Mouse (Mus musculus) lung, embryonic 14.5 days (tissue): ENCODE measurements around the gene Ift22. TPM values are rescaled to one million over a fixed set of nuclear protein-coding genes. Genes with fewer than 3 reads are reported as not detected.

Experiments
- ATAC-seq: fragments of 200-750 bp; cut with Nextera tagmentation; 2 replicates; pipeline ENCODE4 v1.8.0; 2017; ENCODE audit warnings: mild to moderate bottlenecking, moderate TSS enrichment, moderate library complexity; ENCODE audit not compliant: insufficient read depth
- DNase-seq: peaks from one replicate; pipeline ENCODE4 v3.0.0-alpha.2; 2015
- H3K27ac ChIP-seq: fragments of 300-500 bp; sonication (generic); 2 replicates; pipeline ENCODE4 v1.5.1; 2014; ENCODE audit warnings: low read depth, mild to moderate bottlenecking, moderate library complexity
- H3K27me3 ChIP-seq: fragments of 300-500 bp; sonication (generic); 2 replicates; pipeline ENCODE4 v1.6.1; 2014; ENCODE audit warnings: low read length, control low read depth; ENCODE audit not compliant: insufficient read depth
- H3K36me3 ChIP-seq: fragments of 300-500 bp; sonication (generic); 2 replicates; pipeline ENCODE4 v1.6.1; 2014; ENCODE audit warnings: control low read depth; ENCODE audit not compliant: insufficient read depth
- H3K4me1 ChIP-seq: fragments of 300-500 bp; sonication (generic); 2 replicates; pipeline ENCODE4 v1.6.1; 2014; ENCODE audit warnings: antibody characterized with exemption, control low read depth; ENCODE audit not compliant: insufficient read depth
- H3K4me2 ChIP-seq: fragments of 300-500 bp; sonication (generic); 2 replicates; pipeline ENCODE4 v1.6.1; 2014; ENCODE audit warnings: mild to moderate bottlenecking
- H3K4me3 ChIP-seq: fragments of 300-500 bp; sonication (generic); 2 replicates; pipeline ENCODE4 v1.5.1; 2014; ENCODE audit warnings: low read depth, low read length
- H3K9ac ChIP-seq: fragments of 300-500 bp; sonication (generic); 2 replicates; pipeline ENCODE4 v1.6.1; 2014
- H3K9me3 ChIP-seq: fragments of 300-500 bp; sonication (generic); 2 replicates; pipeline ENCODE4 v1.6.1; 2016; ENCODE audit warnings: low read depth, low read length, control low read depth
- CTCF ChIP-seq: IDR thresholded peaks from 2 replicates; pipeline ENCODE4 v1.5.1; 2016; ENCODE audit warnings: antibody characterized with exemption, low read depth
- WGBS: fragments of 180-500 bp; shearing (Covaris S2); extraction: QIAGEN DNeasy Blood & Tissue Kit; methylation state at CpG from one replicate; pipeline ENCODE4 v1.1.7; 2014; 5-methylcytosine and 5-hydroxymethylcytosine counted together
- polyA plus RNA-seq: library from polyadenylated mRNA; unstranded; fragments of >200 nt; fragmentation: Nextera tagmentation; extraction: Ambion mirVana; gene quantifications from 2 replicates; pipeline ENCODE4 v1.2.1, GENCODE M21; 2014

Ift22 gene
- polyA plus RNA-seq, 1 experiment from 2014 or later, result 72.2 TPM

DNA sequence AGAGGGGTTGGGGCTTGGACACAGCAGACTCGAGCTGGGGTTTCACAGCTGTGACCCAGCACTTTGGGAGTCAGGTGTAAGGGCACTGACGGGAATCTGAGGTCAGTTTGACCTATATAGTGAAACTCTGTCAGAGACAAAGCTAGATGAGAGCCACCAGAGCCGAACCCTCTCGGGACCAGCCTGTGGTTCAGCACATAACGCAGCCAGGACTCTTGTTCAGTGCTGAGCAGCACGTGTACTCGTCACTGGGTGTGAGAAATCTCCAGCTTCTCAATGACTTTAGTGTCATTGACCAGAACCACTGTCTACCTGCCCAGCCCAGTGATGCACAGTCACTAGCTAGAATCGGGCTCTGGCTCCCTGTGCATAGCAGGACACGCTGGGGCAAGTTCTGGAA is 14.9 kb downstream of the Ift22 start:
- Histone ChIP-seq H3K27me3 (no peaks in the 10 kb centered on the region), H3K27ac (no peak overlapping the region), H3K4me3 (no peak overlapping the region), H3K36me3 (no peaks in the 10 kb centered on the region), H3K4me1 (no peaks in the 10 kb centered on the region), H3K4me2 (no peak overlapping the region), H3K9ac (no peak overlapping the region), H3K9me3 (no peaks in the 10 kb centered on the region)
- ATAC-seq (no peak), DNase-seq (no peak)
- 74% methylated on average over 9 of the region's 9 CpGs for WGBS
- no peak for TF ChIP-seq CTCF

DNA sequence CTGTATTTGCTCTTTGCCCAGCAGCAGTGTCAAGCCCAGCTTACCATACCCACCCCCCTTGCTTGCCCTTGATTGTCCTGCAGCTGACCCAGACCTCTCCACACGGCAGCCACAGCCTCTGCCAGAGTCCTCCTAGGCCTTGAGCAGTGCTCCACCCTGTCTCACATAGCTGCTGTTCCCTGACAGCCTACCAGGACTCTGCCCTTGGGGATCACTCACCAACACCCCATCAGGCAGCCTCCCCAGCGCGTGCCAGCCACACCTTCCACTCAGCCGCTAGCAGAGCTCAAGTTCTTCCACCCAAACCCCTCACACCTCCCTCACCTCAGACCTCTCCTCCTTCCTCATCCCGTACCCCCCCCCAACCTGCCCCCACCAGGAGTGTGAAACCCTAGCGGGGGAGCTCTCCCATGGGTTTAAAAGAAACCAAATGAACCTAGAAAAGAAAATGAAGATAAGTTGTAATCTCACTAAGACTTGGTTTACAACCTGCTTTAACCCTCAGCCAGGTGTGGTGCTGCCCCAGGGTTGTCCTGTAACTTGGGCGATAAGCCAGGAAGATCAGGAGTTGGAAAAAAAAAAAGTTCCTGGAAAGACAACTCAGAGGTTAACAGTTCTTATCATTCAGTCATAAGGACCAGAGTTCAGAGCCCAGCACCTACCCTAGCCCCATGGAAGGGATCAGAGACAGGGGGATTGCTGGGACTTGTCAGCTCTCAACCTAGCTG is 16.0 kb downstream of the Ift22 start:
- Histone ChIP-seq H3K27ac (no peak overlapping the region), H3K9me3 (no peaks in the 10 kb centered on the region), H3K4me1 (no peaks in the 10 kb centered on the region), H3K4me3 (no peak overlapping the region), H3K9ac (no peak overlapping the region), H3K4me2 (no peak overlapping the region), H3K27me3 (no peaks in the 10 kb centered on the region), H3K36me3 (no peaks in the 10 kb centered on the region)
- no peak for TF ChIP-seq CTCF
- DNase-seq (no peak), ATAC-seq (no peak)
- WGBS, result 34% methylated on average over 7 of the region's 7 CpGs

DNA sequence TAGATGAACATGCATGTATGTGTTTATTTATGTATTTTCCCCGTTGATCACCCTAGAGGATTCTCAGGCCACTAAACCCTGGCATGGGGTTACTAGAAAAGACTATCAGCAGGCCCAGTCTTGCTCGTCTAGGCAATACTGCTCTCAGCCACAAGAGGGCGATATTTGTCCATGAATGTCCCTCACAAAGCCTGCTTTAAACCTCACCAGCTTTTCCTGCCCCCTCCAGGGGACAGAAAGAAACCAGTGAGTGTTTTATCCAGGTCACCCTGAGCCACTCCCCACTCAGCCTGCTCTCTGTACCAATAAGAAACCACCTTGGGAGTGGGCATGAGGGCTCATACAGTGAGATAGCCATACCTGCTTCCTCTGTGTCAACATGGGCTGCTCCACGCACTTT is 21.1 kb downstream of the Ift22 start:
- TF ChIP-seq CTCF, result peak; percentile 96

DNA sequence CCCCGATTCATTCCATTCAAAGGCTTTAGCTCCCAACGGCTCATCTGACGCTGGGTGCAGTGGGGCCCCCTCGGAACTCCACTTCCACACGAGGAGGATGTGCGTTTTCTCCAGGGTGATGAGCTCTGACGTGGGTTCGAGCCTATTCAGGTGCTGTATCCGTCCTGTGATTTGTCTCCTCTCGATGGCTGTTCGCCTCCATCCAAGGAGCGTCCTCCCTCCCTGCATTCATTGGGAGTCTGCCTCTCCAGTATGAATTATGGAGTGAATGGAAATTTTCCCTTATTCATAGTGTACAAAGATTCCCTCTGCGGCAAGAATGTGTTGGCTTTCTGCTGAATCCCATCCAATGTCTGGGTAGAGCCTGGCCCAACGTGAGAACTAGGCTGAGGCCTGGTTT is 23.9 kb downstream of the Ift22 start:
- Histone ChIP-seq H3K4me3 (no peak overlapping the region), H3K27ac (no peak overlapping the region), H3K36me3 (no peaks in the 10 kb centered on the region), H3K27me3 (no peaks in the 10 kb centered on the region), H3K4me1 (no peaks in the 10 kb centered on the region), H3K9me3 (no peaks in the 10 kb centered on the region), H3K4me2 (no peak overlapping the region), H3K9ac (no peak overlapping the region)
- 79% methylated on average over 14 of the region's 14 CpGs for WGBS
- ATAC-seq, result no peak
- DNase-seq, result no peak
- TF ChIP-seq CTCF, result no peak

More for the DNA sequence above, 21.1 kb downstream of the Ift22 start:
- Histone ChIP-seq H3K36me3 (no peaks in the 10 kb centered on the region), H3K4me3 (no peak overlapping the region), H3K4me1 (no peaks in the 10 kb centered on the region), H3K9ac (no peak overlapping the region), H3K9me3 (no peaks in the 10 kb centered on the region), H3K27me3 (no peaks in the 10 kb centered on the region), H3K4me2 (no peak overlapping the region), H3K27ac (no peak overlapping the region)
- 14% methylated on average over 4 of the region's 4 CpGs for WGBS
- ATAC-seq, result peak; percentile 91
- peak; percentile 96 for DNase-seq

DNA sequence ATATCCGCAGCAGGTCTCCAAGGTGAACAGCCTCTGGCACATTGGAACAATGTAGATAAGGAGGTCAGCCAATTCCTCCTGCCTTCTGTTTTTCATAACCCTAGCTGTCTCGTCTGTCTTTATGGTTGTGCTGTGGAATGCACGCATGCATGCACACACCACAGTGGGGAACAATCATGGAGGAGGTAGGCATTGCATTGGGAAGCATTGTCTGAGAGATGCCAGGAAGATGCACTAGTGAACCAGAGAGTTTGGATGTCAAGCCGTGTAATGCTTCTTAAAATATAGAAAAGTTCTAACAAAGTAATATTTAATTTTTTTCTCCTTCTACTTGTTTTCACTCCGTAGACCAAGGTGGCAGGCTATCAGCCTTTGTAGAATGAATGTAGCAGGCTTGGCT is 25.0 kb downstream of the Ift22 start:
- H3K27ac ChIP-seq, result no peak overlapping the region
- DNase-seq (no peak), ATAC-seq (no peak)
- H3K9ac ChIP-seq, result no peak overlapping the region
- no peak overlapping the region for H3K4me3 ChIP-seq
- no peaks in the 10 kb centered on the region for H3K4me1 ChIP-seq
- 81% methylated on average over 5 of the region's 5 CpGs for WGBS
- no peaks in the 10 kb centered on the region for H3K9me3 ChIP-seq
- no peaks in the 10 kb centered on the region for H3K27me3 ChIP-seq
- H3K36me3 ChIP-seq, result no peaks in the 10 kb centered on the region
- no peak overlapping the region for H3K4me2 ChIP-seq
- no peak for TF ChIP-seq CTCF

DNA sequence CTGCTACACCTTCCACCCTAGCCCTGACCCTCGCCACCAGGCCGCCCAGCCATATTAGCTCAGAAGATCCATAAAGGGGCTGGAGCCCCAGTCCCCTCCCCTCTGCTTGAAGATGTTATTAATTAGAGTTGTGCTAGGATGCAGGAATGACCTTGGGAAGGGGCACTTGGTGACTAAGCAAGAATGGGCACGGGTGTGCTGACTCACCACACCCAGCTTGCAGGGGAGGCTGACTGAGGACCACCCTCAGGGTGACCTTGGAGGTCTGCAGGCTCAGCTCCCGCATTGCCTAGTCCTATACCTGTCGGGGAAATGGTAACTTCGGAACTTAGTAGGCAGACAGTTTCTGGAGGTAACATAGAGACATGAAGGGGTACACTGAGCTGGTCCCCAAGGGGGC is 26.0 kb downstream of the Ift22 start:
- WGBS, result 77% methylated on average over 6 of the region's 6 CpGs
- H3K4me1 ChIP-seq, result no peaks in the 10 kb centered on the region
- no peaks in the 10 kb centered on the region for H3K27me3 ChIP-seq
- H3K9me3 ChIP-seq, result no peaks in the 10 kb centered on the region
- no peak overlapping the region for H3K4me2 ChIP-seq
- no peaks in the 10 kb centered on the region for H3K36me3 ChIP-seq
- TF ChIP-seq CTCF, result no peak
- no peak overlapping the region for H3K27ac ChIP-seq
- DNase-seq (no peak), ATAC-seq (no peak)
- H3K9ac ChIP-seq, result no peak overlapping the region
- H3K4me3 ChIP-seq, result no peak overlapping the region

DNA sequence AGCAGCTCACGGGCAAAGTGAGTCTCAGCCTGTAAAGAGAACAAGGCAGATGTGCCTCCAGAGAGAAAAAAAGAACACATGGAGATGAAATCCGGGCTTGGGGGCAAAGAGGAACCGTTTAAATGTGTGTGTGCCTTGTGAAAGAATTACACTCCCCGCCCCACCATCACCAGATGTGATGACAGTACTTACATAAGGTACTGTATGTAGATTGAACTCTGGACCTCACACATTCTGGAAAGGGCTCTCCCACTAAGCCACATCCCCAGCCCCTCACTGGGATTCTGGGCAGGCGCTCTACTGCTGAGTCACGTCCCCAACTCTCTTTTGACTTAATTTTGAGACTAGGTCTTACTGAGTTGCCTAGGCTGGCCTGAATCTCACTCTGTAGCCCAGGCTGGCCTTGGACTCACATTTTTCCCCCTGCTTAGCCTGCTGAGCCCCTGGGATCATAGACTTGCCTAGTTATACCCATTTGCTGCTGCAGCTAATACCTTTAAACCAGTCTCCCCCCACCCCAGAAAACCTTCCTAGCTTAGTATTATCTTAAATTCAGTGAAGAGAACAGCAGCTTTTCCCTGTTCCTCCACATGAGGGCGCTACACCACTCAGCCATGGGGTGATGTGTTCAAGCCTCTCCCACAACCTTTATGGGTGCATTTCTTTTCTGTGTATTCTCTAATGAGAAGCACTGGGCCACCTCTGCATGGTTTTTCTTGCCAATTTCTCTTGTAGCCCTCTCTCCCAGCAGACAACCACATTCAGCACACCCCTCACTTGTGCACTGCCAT is 28.1 kb downstream of the Ift22 start:
- H3K9ac ChIP-seq, result no peak overlapping the region
- WGBS, result 59% methylated on average over 7 of the region's 7 CpGs
- H3K4me2 ChIP-seq, result no peak overlapping the region
- H3K9me3 ChIP-seq, result no peaks in the 10 kb centered on the region
- DNase-seq, result no peak
- H3K27me3 ChIP-seq, result no peaks in the 10 kb centered on the region
- peak; percentile 35 for TF ChIP-seq CTCF
- no peaks in the 10 kb centered on the region for H3K4me1 ChIP-seq
- no peak overlapping the region for H3K27ac ChIP-seq
- no peaks in the 10 kb centered on the region for H3K36me3 ChIP-seq
- ATAC-seq, result no peak
- H3K4me3 ChIP-seq, result no peak overlapping the region
